Mouse (Mus musculus) megakaryocyte, embryonic 14.5 days (primary cell): ENCODE measurements around the gene Iffo1.

ENCODE experiments used
- FLI1 ChIP-seq: IDR thresholded peaks from 2 replicates; pipeline ENCODE4 v1.6.1; 2012; ENCODE audit warnings: low read length, inconsistent platforms, mixed read lengths
- GATA1 ChIP-seq: IDR thresholded peaks from 3 replicates; pipeline ENCODE4 v1.6.1; 2012; ENCODE audit warnings: mixed read lengths, low read length, inconsistent platforms, borderline replicate concordance

GRCm38 (mm10) chr6:125119387-125119786 is 25.7 kb upstream of the Iffo1 start:
- TF ChIP-seq GATA1 (no peak), FLI1 (no peak)
